Mouse (Mus musculus) frontal cortex, postnatal 14 days (tissue): ENCODE measurements at regions not wholly inside any gene's neighbourhood (a gene's known extent, or its start where the extent isn't known, plus 50 kb on each side); places are given as distances from the start of the nearest gene placed in this dataset.

Experiments
- DNase-seq, 2 experiments: peaks; one replicate each; pipeline ENCODE4 v3.0.0; 2022; ENCODE audit warnings: low spot score in 2 of 2

- DNase-seq, result no peak
These were observed 356.8 kb downstream of the Agtpbp1 start for GRCm38 (mm10) chr13:59228059-59228830.

- DNase-seq, result no peak
These were observed 357.4 kb downstream of the Agtpbp1 start for GRCm38 (mm10) chr13:59227523-59228058.

GRCm38 (mm10) chr13:59220587-59220986 is 364.4 kb downstream of the Agtpbp1 start:
- DNase-seq, result no peak

GRCm38 (mm10) chr13:59220156-59220555 is 364.9 kb downstream of the Agtpbp1 start:
- DNase-seq, result no peak

GRCm38 (mm10) chr13:59216686-59217298 is 368.2 kb downstream of the Agtpbp1 start:
- DNase-seq, result no peak

GRCm38 (mm10) chr13:59212296-59212701 is 372.7 kb downstream of the Agtpbp1 start:
- peak; percentile 64 to 68 for DNase-seq

- no peak for DNase-seq
These were observed 374.2 kb downstream of the Agtpbp1 start for GRCm38 (mm10) chr13:59210828-59211227.

- DNase-seq, result no peak
These were observed 378.8 kb downstream of the Agtpbp1 start for GRCm38 (mm10) chr13:59206186-59206585.

GRCm38 (mm10) chr13:59204506-59204905 is 380.5 kb downstream of the Agtpbp1 start:
- no peak for DNase-seq

- DNase-seq, result no peak
These were observed 388.7 kb downstream of the Agtpbp1 start for GRCm38 (mm10) chr13:59196311-59196710.

GRCm38 (mm10) chr13:59188431-59188830 is 382.1 kb downstream of the Ntrk2 start:
- no peak for DNase-seq
